Mouse (Mus musculus): ENCODE results near the gene Coq8b.

The Coq8b gene

GRCm38 (mm10) chr7:27273739-27274351 is 41.0 kb downstream of the Coq8b start:
- no peak for DNase-seq (ENCODE audit: low spot score in 2 of 2)

GRCm38 (mm10) chr7:27274916-27275315 is 42.1 kb downstream of the Coq8b start:
- no peak for DNase-seq (ENCODE audit: low spot score in 2 of 2)

- DNase-seq (ENCODE audit: low spot score in 2 of 2), result no peak
Measured at GRCm38 (mm10) chr7:27276021-27276420, 43.2 kb downstream of the Coq8b start.

GRCm38 (mm10) chr7:27277191-27277590 is 44.4 kb downstream of the Coq8b start:
- DNase-seq (ENCODE audit: low spot score in 2 of 2), result no peak

GRCm38 (mm10) chr7:27281717-27282116 is 48.9 kb downstream of the Coq8b start:
- DNase-seq (ENCODE audit: low spot score in 2 of 2), result no peak

GRCm38 (mm10) chr7:27282225-27282624 is 49.4 kb downstream of the Coq8b start:
- no peak for DNase-seq (ENCODE audit: low spot score in 2 of 2)

GRCm38 (mm10) chr7:27284865-27285697 is 52.3 kb downstream of the Coq8b start:
- no peak for DNase-seq (ENCODE audit: low spot score in 2 of 2)

GRCm38 (mm10) chr7:27285698-27286066 is 52.9 kb downstream of the Coq8b start:
- DNase-seq (ENCODE audit: low spot score in 2 of 2), result peak in 1 of 2 experiments; percentile 56

GRCm38 (mm10) chr7:27288732-27289131 is 55.9 kb downstream of the Coq8b start:
- no peak for DNase-seq (ENCODE audit: low spot score in 2 of 2)

- no peak for DNase-seq (ENCODE audit: low spot score in 2 of 2)
Measured at GRCm38 (mm10) chr7:27290555-27290954, 57.7 kb downstream of the Coq8b start.

GRCm38 (mm10) chr7:27291795-27292466 is 59.1 kb downstream of the Coq8b start:
- DNase-seq (ENCODE audit: low spot score in 2 of 2), result no peak

GRCm38 (mm10) chr7:27295956-27296355 is 63.1 kb downstream of the Coq8b start:
- DNase-seq (ENCODE audit: low spot score in 2 of 2), result no peak

- no peak for DNase-seq (ENCODE audit: low spot score in 2 of 2)
Measured at GRCm38 (mm10) chr7:27296518-27296917, 63.7 kb downstream of the Coq8b start.

- DNase-seq (ENCODE audit: low spot score in 2 of 2), result no peak
Measured at GRCm38 (mm10) chr7:27298033-27298610, 65.3 kb downstream of the Coq8b start.

GRCm38 (mm10) chr7:27298816-27299215 is 66.0 kb downstream of the Coq8b start:
- no peak for DNase-seq (ENCODE audit: low spot score in 2 of 2)

- no peak for DNase-seq (ENCODE audit: low spot score in 2 of 2)
Measured at GRCm38 (mm10) chr7:27300351-27300750, 67.5 kb downstream of the Coq8b start.

- no peak for DNase-seq (ENCODE audit: low spot score in 2 of 2)
Measured at GRCm38 (mm10) chr7:27300801-27301200, 68.0 kb downstream of the Coq8b start.

- peak in 1 of 2 experiments; percentile 60 for DNase-seq (ENCODE audit: low spot score in 2 of 2)
Measured at GRCm38 (mm10) chr7:27302172-27302571, 69.3 kb downstream of the Coq8b start.

- DNase-seq (ENCODE audit: low spot score in 2 of 2), result no peak
Measured at GRCm38 (mm10) chr7:27305091-27305730, 72.4 kb downstream of the Coq8b start.

GRCm38 (mm10) chr7:27306161-27307160 is 73.6 kb downstream of the Coq8b start:
- no peak for DNase-seq (ENCODE audit: low spot score in 2 of 2)

- no peak for DNase-seq (ENCODE audit: low spot score in 2 of 2)
Measured at GRCm38 (mm10) chr7:27307551-27307950, 74.7 kb downstream of the Coq8b start.

Data from frontal cortex, postnatal 14 days (tissue).